Mouse (Mus musculus): ENCODE results near the gene Catsper4. TPM values are rescaled to one million over a fixed set of nuclear protein-coding genes. Genes with fewer than 3 reads are reported as not detected.

Catsper4 gene
- polyA plus RNA-seq, 1 experiment from 2014 or later, result not detected

- 85% methylated on average over 6 of the region's 6 CpGs for WGBS
Measured at GRCm38 (mm10) chr4:134165024-134165423, 62.2 kb downstream of the Catsper4 start.

DNA sequence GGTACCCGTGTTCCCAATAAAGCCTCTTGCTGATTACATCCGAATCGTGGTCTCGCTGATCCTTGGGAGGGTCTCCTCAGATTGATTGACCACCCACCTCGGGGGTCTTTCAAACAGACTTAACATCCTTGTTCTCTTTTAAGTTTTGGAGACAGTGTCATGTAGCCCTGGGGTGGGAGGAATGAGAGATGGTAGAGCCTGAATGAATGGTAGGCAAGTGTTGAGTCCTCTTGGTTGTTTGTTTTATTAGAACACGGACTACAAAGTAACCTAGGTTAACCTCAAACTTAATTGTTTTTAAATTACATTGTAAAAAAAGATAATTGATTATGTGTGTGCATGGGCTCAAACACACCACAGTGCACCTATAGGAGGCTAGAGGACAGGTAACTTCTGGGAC lies 62.6 kb downstream of the Catsper4 start:
- no peaks in the 10 kb centered on the region for H3K9me3 ChIP-seq
- ATAC-seq, result no peak
- peaks cover 23% of the 10 kb centered on the region for H3K36me3 ChIP-seq
- no peak overlapping the region for H3K4me2 ChIP-seq (replicated peaks)
- H3K9ac ChIP-seq (replicated peaks), result no peak overlapping the region
- no peaks in the 10 kb centered on the region for H3K27me3 ChIP-seq
- H3K4me3 ChIP-seq (replicated peaks), result no peak overlapping the region
- no peaks in the 10 kb centered on the region for H3K4me1 ChIP-seq (replicated peaks)
- no peak overlapping the region for H3K27ac ChIP-seq
- 94% methylated on average over 6 of the region's 6 CpGs for WGBS

More at GRCm38 (mm10) chr4:134165024-134165423, 62.2 kb downstream of the Catsper4 start:
- Histone ChIP-seq H3K36me3 (peaks cover 23% of the 10 kb centered on the region), H3K27me3 (no peaks in the 10 kb centered on the region), H3K27ac (no peak overlapping the region), H3K4me1 (replicated peaks) (no peaks in the 10 kb centered on the region), H3K4me2 (replicated peaks) (no peak overlapping the region), H3K4me3 (replicated peaks) (no peak overlapping the region), H3K9me3 (no peaks in the 10 kb centered on the region), H3K9ac (replicated peaks) (no peak overlapping the region)
- no peak for ATAC-seq

Other genes starting within 250 kb of the Catsper4 start
- gene Dhdds, start 226.5 kb downstream of the Catsper4 start, polyA plus RNA-seq (2015; fragmentation: Nextera tagmentation; extraction: Ambion mirVana), result 42.0 and 44.7 TPM in 2 replicates
- gene Lin28a, start 208.5 kb downstream of the Catsper4 start, polyA plus RNA-seq (2015; fragmentation: Nextera tagmentation; extraction: Ambion mirVana), result 0.59 TPM in 2 replicates
- gene Zfp683, start 173.5 kb downstream of the Catsper4 start, polyA plus RNA-seq (2015; fragmentation: Nextera tagmentation; extraction: Ambion mirVana), result not detected in 2 replicates
- 0.97 and 1.1 TPM in 2 replicates for gene Crybg2, start 166.6 kb downstream of the Catsper4 start, polyA plus RNA-seq (2015; fragmentation: Nextera tagmentation; extraction: Ambion mirVana)
- gene Cd52, start 132.3 kb downstream of the Catsper4 start, polyA plus RNA-seq (2015; fragmentation: Nextera tagmentation; extraction: Ambion mirVana), result 2.2 and 2.7 TPM in 2 replicates
- 9.3 and 11.4 TPM in 2 replicates for gene Ubxn11, start 124.8 kb downstream of the Catsper4 start, polyA plus RNA-seq (2015; fragmentation: Nextera tagmentation; extraction: Ambion mirVana)
- gene Sh3bgrl3, start 98.6 kb downstream of the Catsper4 start, polyA plus RNA-seq (2015; fragmentation: Nextera tagmentation; extraction: Ambion mirVana), result 319 and 332 TPM in 2 replicates
- gene Cep85, start 40.3 kb downstream of the Catsper4 start, polyA plus RNA-seq (2015; fragmentation: Nextera tagmentation; extraction: Ambion mirVana), result 19.9 and 22.4 TPM in 2 replicates
- not detected in 2 replicates for gene Gm7534, start 24.4 kb downstream of the Catsper4 start, polyA plus RNA-seq (2015; fragmentation: Nextera tagmentation; extraction: Ambion mirVana)
- gene Cnksr1, start 11.0 kb upstream of the Catsper4 start, polyA plus RNA-seq (2015; fragmentation: Nextera tagmentation; extraction: Ambion mirVana), result 0.15 and 0.20 TPM in 2 replicates
- 0.17 and 0.62 TPM in 2 replicates for gene E130218I03Rik, start 16.3 kb upstream of the Catsper4 start, polyA plus RNA-seq (2015; fragmentation: Nextera tagmentation; extraction: Ambion mirVana)
- gene Zfp593, start 18.2 kb upstream of the Catsper4 start, polyA plus RNA-seq (2015; fragmentation: Nextera tagmentation; extraction: Ambion mirVana), result 14.9 and 15.6 TPM in 2 replicates
- gene Gm30191, start 19.6 kb upstream of the Catsper4 start, polyA plus RNA-seq (2015; fragmentation: Nextera tagmentation; extraction: Ambion mirVana), result not detected in 2 replicates
- gene Grrp1, start 26.7 kb upstream of the Catsper4 start, polyA plus RNA-seq (2015; fragmentation: Nextera tagmentation; extraction: Ambion mirVana), result 6.2 and 8.1 TPM in 2 replicates
- gene Pdik1l, start 60.5 kb upstream of the Catsper4 start, polyA plus RNA-seq (2015; fragmentation: Nextera tagmentation; extraction: Ambion mirVana), result 42.3 and 44.0 TPM in 2 replicates
- gene Trim63, start 87.7 kb upstream of the Catsper4 start, polyA plus RNA-seq (2015; fragmentation: Nextera tagmentation; extraction: Ambion mirVana), result 0.11 and 0.21 TPM in 2 replicates
- gene Slc30a2, start 115.8 kb upstream of the Catsper4 start, polyA plus RNA-seq (2015; fragmentation: Nextera tagmentation; extraction: Ambion mirVana), result 0.05 and 0.12 TPM in 2 replicates
- gene Extl1, start 156.5 kb upstream of the Catsper4 start, polyA plus RNA-seq (2015; fragmentation: Nextera tagmentation; extraction: Ambion mirVana), result 0.16 and 0.40 TPM in 2 replicates
- gene Pafah2, start 168.9 kb upstream of the Catsper4 start, polyA plus RNA-seq (2015; fragmentation: Nextera tagmentation; extraction: Ambion mirVana), result 6.4 and 6.6 TPM in 2 replicates
- gene Stmn1, start 240.9 kb upstream of the Catsper4 start, polyA plus RNA-seq (2015; fragmentation: Nextera tagmentation; extraction: Ambion mirVana), result 7,568 and 8,132 TPM in 2 replicates

All from midbrain, embryonic 13.5 days (tissue).